Mouse (Mus musculus) left cerebral cortex, adult 2 months (tissue): ENCODE measurements around the gene Dynlt1c. TPM values are rescaled to one million over a fixed set of nuclear protein-coding genes. Genes with fewer than 3 reads are reported as not detected.
A peak's percentile ranks its signal among the peaks of the same experiment; 100 is the strongest.
"Not testable (repeated sequence)": the region's sequence is repeated elsewhere in the genome, so short reads cannot be mapped to it uniquely, and the experiment has no call there.

Source experiments
- DNase-seq, 2 experiments: peaks; one replicate each; pipeline ENCODE4 v3.0.0; 2021 to 2022; ENCODE audit warnings: low spot score in 2 of 2, mixed read lengths in 1 of 2; ENCODE audit errors: extremely low spot score in 1 of 2
- H3K27ac ChIP-seq: fragments of 200-600 bp; 2 replicates; pipeline ENCODE4 v1.8.1; 2022
- H3K4me3 ChIP-seq: fragments of 200-600 bp; 2 replicates; pipeline ENCODE4 v1.8.1; 2022
- intact Hi-C: fragments of 180-260 bp; cut with DNase I; formaldehyde crosslinking; loops from one replicate; pipeline ENCODE4 v1.15.1; 2025
- long read RNA-seq, 2 experiments: library from polyadenylated mRNA; stranded (forward); transcript quantifications; one replicate each; pipeline ENCODE4 v2.0.0; 2021; ENCODE audit warnings: borderline mapping rate in 2 of 2
- total RNA-seq, 2 experiments: library from RNA; stranded (reverse); gene quantifications; 2 replicates each; pipeline ENCODE4 v1.2.3; 2021

Gene Dynlt1c
- total RNA-seq = 10 to 100 TPM; 20.3 to 20.5 TPM
- long read RNA-seq, experiment 1, transcript Dynlt1c-201 (5 exons, 2,589 nt) = major isoform, 11 of 36 reads
- long read RNA-seq, experiment 1, partial matches to known transcripts = 10 of 36 reads
- long read RNA-seq, experiment 1, other reads (novel, unspliced or antisense) = 12 of 36 reads
- long read RNA-seq, experiment 2, transcript Dynlt1c-201 (5 exons, 2,589 nt) = major isoform, 10 of 19 reads
- long read RNA-seq, experiment 2, partial matches to known transcripts = 3 of 19 reads
- long read RNA-seq, experiment 2, other reads (novel, unspliced or antisense) = 3 of 19 reads

DNA sequence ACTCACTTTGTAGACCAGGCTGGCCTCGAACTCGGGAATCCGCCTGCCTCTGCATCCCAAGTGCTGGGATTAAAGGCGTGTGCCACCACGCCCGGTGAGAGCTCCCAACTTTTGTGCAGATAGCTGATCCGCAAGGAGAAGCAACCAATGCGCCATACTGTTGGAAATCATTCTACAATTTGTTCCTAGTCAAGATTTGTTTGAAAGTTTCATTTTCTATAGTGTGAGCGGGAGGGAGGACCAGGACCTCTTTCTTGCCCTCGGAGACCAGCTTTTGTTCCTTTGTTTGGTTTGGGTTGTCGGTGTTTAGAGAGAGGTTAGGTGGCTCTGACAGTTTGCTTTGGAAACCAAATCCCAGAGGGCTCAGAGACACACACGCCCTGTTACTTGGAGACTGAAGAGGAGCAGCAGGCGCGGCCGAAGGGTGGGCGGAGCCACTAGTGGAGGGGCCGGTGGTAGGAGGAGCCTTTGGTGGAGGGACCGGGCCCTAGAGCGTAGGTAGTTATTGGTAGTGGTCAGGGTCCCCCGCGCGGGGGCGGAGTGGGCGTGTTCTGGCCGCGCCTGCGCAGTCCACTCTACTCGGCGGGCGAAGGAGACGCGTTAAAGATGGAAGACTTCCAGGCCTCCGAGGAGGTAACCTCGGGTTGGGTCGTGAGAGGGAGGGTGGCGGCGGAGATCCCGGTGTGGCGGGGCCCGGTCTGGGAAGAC, at the start of gene Dynlt1c:
Dynlt1c (plus strand) TSS at position 468 of the 708 bp plus-strand sequence.
- Histone ChIP-seq H3K27ac (peak within 1 kb of the TSS; percentile 15; the same call in 1 of the 2 replicates), H3K4me3 (peak within 1 kb of the TSS; percentile 40)
- intact Hi-C loops = not testable (repeated sequence)
- peak; percentile 34 to 51 for DNase-seq

DNA sequence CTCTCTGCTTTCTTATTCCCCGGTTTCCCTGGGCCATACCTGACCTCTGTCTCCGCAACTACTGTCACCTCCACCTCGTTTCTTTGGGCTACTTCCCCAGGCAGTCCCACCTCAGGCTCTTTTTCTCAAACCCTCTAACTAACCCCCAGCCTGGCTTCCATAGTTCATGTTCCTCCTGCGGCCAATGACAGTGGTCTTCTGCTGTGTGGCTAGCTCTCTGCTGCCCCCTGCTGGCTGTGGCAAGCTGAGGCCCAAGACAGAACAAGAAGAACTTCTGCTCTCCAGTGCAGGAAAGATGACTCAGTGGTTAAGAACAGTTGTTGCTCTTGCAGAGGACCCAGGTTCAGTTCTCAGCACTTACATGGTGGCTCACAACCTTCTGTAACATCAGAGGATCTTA, 47.7 kb upstream of the Dynlt1c start:
- intact Hi-C loops, H3K27ac ChIP-seq, DNase-seq, H3K4me3 ChIP-seq: not testable (repeated sequence)

DNA sequence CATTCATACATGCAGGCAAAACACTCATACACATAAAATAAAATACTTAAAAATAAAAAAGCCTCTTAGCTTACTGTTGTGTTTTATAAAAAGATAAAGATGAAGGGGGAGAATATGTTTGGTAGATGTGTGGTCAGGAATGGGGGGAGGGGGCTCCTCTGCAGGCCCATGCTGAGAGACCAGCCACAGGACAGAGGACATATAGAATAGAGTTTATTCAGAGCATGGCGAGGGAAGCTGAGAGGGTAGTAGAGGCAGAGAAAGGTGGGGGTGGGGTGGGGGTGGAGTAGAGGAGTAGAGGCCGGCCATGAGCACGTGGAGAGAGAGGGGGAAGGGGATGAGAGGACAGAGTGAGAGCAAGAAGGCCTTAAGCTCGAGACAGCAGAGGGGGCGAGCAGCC, 47.2 kb upstream of the Dynlt1c start:
- DNase-seq, H3K4me3 ChIP-seq, intact Hi-C loops, H3K27ac ChIP-seq: not testable (repeated sequence)

DNA sequence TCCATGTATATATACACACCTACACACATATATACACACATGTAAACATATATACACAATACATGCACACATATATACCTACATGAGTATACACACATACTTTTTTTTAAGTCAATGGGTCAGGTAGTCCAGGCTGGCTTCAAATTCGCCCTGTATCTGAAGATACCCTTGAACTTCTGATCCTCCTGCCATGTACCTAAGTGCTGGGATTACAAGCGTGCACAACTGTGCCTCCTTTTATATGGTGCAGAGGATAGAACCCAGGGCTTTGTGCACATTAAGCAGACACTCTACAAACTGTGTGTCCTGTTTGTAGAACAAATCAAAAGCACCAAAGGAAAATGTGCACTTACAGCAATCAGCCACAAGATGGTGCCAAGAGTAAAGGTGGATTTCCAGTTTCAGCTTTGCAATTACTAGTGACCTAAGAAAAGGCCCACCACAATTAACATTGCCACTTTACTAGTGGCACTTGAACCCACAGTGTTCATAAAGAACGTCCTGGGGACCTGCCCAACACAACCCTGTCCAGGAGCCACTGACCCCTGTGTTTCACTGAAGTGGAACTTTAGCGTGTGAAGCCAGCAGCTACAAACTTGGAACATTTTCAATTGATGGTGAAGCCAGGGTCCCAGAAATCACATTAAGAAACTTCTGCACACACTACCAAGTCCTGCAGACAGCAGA, 41.9 kb upstream of the Dynlt1c start:
- intact Hi-C loops, H3K27ac ChIP-seq, H3K4me3 ChIP-seq, DNase-seq: not testable (repeated sequence)

DNA sequence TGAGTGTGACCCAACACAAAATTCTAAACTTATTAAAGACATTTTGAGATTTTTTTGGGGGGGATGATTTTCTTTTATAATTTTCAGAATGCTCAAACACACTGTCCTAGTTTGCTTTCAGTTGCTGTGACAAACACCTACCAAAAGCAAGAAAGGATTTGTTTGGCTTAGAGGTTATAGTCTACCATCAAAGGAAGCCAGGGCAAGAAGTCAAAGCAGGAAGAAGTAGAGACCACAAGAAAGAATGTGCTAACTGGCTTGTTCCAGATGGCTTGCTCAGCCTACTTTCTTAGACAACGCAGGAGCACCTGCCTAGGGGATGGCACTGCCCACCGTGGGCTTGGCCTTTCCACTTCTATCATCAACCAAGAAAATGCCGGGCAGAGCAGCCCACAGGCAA, 36.6 kb upstream of the Dynlt1c start:
- DNase-seq, H3K4me3 ChIP-seq, intact Hi-C loops, H3K27ac ChIP-seq: not testable (repeated sequence)

GRCm38 (mm10) chr17:6567908-6568307, 33.6 kb upstream of the Dynlt1c start:
- H3K27ac ChIP-seq, intact Hi-C loops, DNase-seq, H3K4me3 ChIP-seq: not testable (repeated sequence)

- DNase-seq, H3K4me3 ChIP-seq, intact Hi-C loops, H3K27ac ChIP-seq: not testable (repeated sequence)
Measured at GRCm38 (mm10) chr17:6571296-6571695, 30.2 kb upstream of the Dynlt1c start.

GRCm38 (mm10) chr17:6572202-6572601, 29.3 kb upstream of the Dynlt1c start:
- H3K27ac ChIP-seq, H3K4me3 ChIP-seq, DNase-seq, intact Hi-C loops: not testable (repeated sequence)

DNA sequence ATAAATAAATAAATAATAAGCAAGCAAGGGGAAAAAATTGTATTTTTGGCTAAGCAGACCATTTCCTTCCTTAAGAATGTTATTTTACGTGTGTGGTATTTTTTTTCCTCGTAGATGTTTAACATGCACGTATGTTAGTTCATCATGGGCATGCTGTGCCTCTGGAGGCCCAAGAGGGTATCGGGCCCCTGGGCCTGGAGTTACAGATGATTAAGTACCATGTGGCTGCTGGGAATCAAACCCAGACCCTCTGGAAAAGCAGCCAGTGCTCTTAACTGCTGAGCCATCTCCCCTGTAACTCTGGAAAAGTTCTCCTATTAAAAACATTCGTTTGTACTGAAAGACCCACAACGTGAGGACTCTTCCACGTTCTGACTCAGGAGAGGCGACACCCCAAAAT, 26.1 kb upstream of the Dynlt1c start:
- DNase-seq, H3K4me3 ChIP-seq, intact Hi-C loops, H3K27ac ChIP-seq: not testable (repeated sequence)

DNA sequence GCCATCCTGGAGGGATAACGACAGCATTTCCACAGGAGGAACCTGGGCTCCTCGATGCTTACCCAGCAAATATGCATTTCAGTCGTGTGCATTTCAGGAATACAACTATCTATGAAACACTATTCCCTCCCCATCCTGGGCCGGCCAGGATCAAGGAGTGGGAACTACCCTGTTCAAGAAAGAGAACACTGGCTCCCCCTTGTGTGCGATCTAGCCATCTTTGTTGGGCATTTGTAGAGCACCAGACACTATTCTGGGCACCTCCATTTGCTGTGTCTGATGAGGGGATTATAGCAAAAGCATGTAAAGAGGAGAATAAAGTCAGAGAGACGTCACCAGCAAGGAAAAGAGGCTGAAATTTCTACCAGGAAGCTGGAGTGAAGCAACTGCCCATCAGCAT, 12.8 kb upstream of the Dynlt1c start:
- H3K27ac ChIP-seq, H3K4me3 ChIP-seq, intact Hi-C loops, DNase-seq: not testable (repeated sequence)

- DNase-seq, H3K4me3 ChIP-seq, H3K27ac ChIP-seq, intact Hi-C loops: not testable (repeated sequence)
Measured at GRCm38 (mm10) chr17:6592109-6592508, 9.4 kb upstream of the Dynlt1c start.

- DNase-seq, H3K4me3 ChIP-seq, intact Hi-C loops, H3K27ac ChIP-seq: not testable (repeated sequence)
Measured at GRCm38 (mm10) chr17:6593896-6594295, 7.6 kb upstream of the Dynlt1c start.

- DNase-seq, intact Hi-C loops, H3K27ac ChIP-seq, H3K4me3 ChIP-seq: not testable (repeated sequence)
Measured at GRCm38 (mm10) chr17:6595776-6596497, 5.5 kb upstream of the Dynlt1c start.

GRCm38 (mm10) chr17:6598356-6598755, 3.1 kb upstream of the Dynlt1c start:
- intact Hi-C loops, H3K4me3 ChIP-seq, DNase-seq, H3K27ac ChIP-seq: not testable (repeated sequence)

DNA sequence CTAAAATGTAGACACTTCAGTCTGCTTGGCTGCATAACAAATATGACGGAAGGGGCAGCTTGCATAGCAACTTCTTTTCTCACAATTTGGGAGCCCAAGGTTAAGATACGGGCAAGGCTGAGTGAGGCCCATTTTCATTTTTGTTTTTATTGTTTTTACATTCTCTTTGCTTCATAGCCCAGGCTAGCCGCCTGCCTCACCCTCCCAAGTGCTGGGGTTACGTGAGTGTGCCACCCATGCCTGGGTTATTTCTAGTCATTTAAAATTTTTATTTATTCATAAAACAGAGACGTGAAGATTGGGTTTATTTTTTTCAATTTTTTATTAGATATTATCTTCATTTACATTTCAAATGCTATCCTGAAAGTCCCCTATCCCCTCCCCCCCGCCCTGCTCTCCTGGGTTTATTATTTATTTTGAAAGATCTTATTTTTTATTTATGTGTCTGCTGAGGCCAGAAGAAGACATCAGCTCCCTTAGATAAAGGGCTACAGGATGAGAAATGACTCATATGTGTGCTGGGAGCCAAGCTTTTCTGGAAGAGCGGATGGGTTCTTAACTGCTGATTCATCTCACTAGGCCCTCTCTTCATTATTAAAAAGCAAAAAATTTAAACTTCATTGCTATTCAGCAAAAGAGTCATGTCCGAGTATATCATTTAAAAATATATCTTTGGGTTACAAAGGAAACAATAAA, 1.1 kb upstream of the Dynlt1c start:
- intact Hi-C loops, DNase-seq, H3K4me3 ChIP-seq, H3K27ac ChIP-seq: not testable (repeated sequence)

DNA sequence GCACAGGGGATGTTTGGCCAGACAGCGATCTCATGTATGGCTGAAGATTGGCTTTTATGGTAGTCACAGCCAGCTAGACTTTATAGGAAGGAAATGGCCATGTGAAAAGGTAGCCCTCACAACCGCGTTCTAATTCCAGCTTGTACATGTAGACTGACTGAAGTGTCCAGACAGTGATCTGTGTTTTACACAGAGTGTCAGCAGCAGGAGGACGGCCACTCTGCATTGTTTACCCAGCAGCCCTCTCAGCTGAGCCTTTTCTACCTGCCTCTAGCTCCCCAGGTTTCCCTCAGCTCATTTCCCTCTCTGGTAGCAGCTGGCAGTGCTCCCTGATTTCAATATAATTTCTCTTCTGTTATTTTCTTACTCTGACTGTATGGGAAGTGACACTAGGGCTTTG, 734 bp downstream of the Dynlt1c start:
- H3K4me3 ChIP-seq, H3K27ac ChIP-seq, DNase-seq, intact Hi-C loops: not testable (repeated sequence)
